Mouse (Mus musculus) megakaryocyte progenitor cell, adult 5-6 weeks (primary cell): ENCODE results near the gene Plcb4. TPM values are rescaled to one million over a fixed set of nuclear protein-coding genes. Genes with fewer than 3 reads are reported as not detected.

Experiments
- ATAC-seq: replicated peaks from 2 replicates; pipeline ENCODE4 v1.8.0; 2016; ENCODE audit warnings: mild to moderate bottlenecking, moderate TSS enrichment, inconsistent platforms; ENCODE audit not compliant: poor library complexity
- total RNA-seq, 2 experiments: library from RNA; stranded (forward) in 1 of 2; stranded (reverse) in 1 of 2; fragments of 157-497, 149-512 nt in 1 of 2; fragments of 200-1000 nt in 1 of 2; gene quantifications; 2 replicates each; pipeline versions ENCODE4 v1.2.3 to v1.2.4; 2015 to 2017

The Plcb4 gene
- total RNA-seq, 2 experiments from 2014 or later, result 17.7 to 29.9 TPM

GRCm38 (mm10) chr2:135802878-135803450 lies 144.2 kb downstream of the Plcb4 start:
- no peak for ATAC-seq

- ATAC-seq, result no peak
Observed at GRCm38 (mm10) chr2:135805748-135806685, 147.2 kb downstream of the Plcb4 start.

- ATAC-seq, result no peak
Observed at GRCm38 (mm10) chr2:135808342-135808741, 149.5 kb downstream of the Plcb4 start.

- ATAC-seq, result no peak
Observed at GRCm38 (mm10) chr2:135810841-135811240, 152.0 kb downstream of the Plcb4 start.

- no peak for ATAC-seq
Observed at GRCm38 (mm10) chr2:135811453-135812101, 152.8 kb downstream of the Plcb4 start.

- ATAC-seq, result peak; percentile 56
Observed at GRCm38 (mm10) chr2:135812701-135813246, 154.0 kb downstream of the Plcb4 start.

GRCm38 (mm10) chr2:135820691-135821090 lies 161.9 kb downstream of the Plcb4 start:
- peak; percentile 67 for ATAC-seq

- ATAC-seq, result no peak
Observed at GRCm38 (mm10) chr2:135823690-135824089, 164.9 kb downstream of the Plcb4 start.

- peak; percentile 77 for ATAC-seq
Observed at GRCm38 (mm10) chr2:135824757-135825156, 165.9 kb downstream of the Plcb4 start.

GRCm38 (mm10) chr2:135825645-135826044 lies 166.8 kb downstream of the Plcb4 start:
- no peak for ATAC-seq

GRCm38 (mm10) chr2:135826616-135827360 lies 168.0 kb downstream of the Plcb4 start:
- ATAC-seq, result peak; percentile 38; the same call in 1 of the 2 replicates

- ATAC-seq, result peak; percentile 16; the same call in 1 of the 2 replicates
Observed at GRCm38 (mm10) chr2:135828446-135828845, 169.6 kb downstream of the Plcb4 start.

GRCm38 (mm10) chr2:135833743-135834142 lies 174.9 kb downstream of the Plcb4 start:
- ATAC-seq, result no peak

GRCm38 (mm10) chr2:135834435-135834834 lies 175.6 kb downstream of the Plcb4 start:
- no peak for ATAC-seq

- no peak for ATAC-seq
Observed at GRCm38 (mm10) chr2:135835911-135836310, 177.1 kb downstream of the Plcb4 start.

- no peak for ATAC-seq
Observed at GRCm38 (mm10) chr2:135836426-135836825, 177.6 kb downstream of the Plcb4 start.

- ATAC-seq, result no peak
Observed at GRCm38 (mm10) chr2:135837730-135838129, 178.9 kb downstream of the Plcb4 start.

GRCm38 (mm10) chr2:135838135-135838534 lies 179.3 kb downstream of the Plcb4 start:
- 0 out of 2 replicates have a peak, but pooled peaks have one; percentile 14 for ATAC-seq

GRCm38 (mm10) chr2:135838651-135839286 lies 180.0 kb downstream of the Plcb4 start:
- no peak for ATAC-seq

GRCm38 (mm10) chr2:135843721-135844120 lies 184.9 kb downstream of the Plcb4 start:
- ATAC-seq, result no peak
